Mouse (Mus musculus) testis, adult 2 months (tissue): Measurements from ENCODE around the gene Qpctl. TPM values are rescaled to one million over a fixed set of nuclear protein-coding genes. Genes with fewer than 3 reads are reported as not detected.

Experiments
- H3K27ac ChIP-seq: fragments of 200-500 bp; 2 replicates; pipeline ENCODE4 v1.5.1; 2012; ENCODE audit warnings: low read depth, low read length; ENCODE audit not compliant: control insufficient read depth, insufficient read depth
- H3K27me3 ChIP-seq: fragments of 200-500 bp; 2 replicates; pipeline ENCODE4 v1.6.1; 2012; ENCODE audit warnings: mild to moderate bottlenecking, low read length, moderate library complexity; ENCODE audit not compliant: control insufficient read depth, insufficient read depth
- H3K36me3 ChIP-seq: fragments of 200-500 bp; 2 replicates; pipeline ENCODE4 v1.6.1; 2012; ENCODE audit warnings: mild to moderate bottlenecking, low read length; ENCODE audit not compliant: control insufficient read depth, insufficient read depth
- H3K4me1 ChIP-seq: fragments of 200-500 bp; 2 replicates; pipeline ENCODE4 v1.6.1; 2012; ENCODE audit warnings: low read length; ENCODE audit not compliant: control insufficient read depth, insufficient read depth
- H3K4me3 ChIP-seq: fragments of 200-500 bp; 2 replicates; pipeline ENCODE4 v1.5.1; 2012; ENCODE audit warnings: low read depth, mild to moderate bottlenecking, low read length, moderate library complexity, mixed read lengths; ENCODE audit not compliant: control insufficient read depth
- CTCF ChIP-seq: fragments of 200-500 bp; IDR thresholded peaks from 2 replicates; pipeline ENCODE4 v1.5.1; 2012; ENCODE audit warnings: low read depth, mild to moderate bottlenecking, inconsistent platforms, low read length, moderate library complexity; ENCODE audit not compliant: control insufficient read depth, insufficient read depth, insufficient replicate concordance
- POLR2A ChIP-seq: fragments of 200-500 bp; IDR thresholded peaks from 2 replicates; pipeline ENCODE4 v1.6.1; 2012; ENCODE audit warnings: low read depth, mild to moderate bottlenecking, inconsistent platforms, low read length, moderate library complexity; ENCODE audit not compliant: control insufficient read depth
- polyA plus RNA-seq: library from polyadenylated mRNA; depleted of rRNA; stranded (reverse); fragments of >200 nt; gene quantifications from 2 replicates; pipeline ENCODE4 v1.2.3, GENCODE M21; 2012

Gene Qpctl
- polyA plus RNA-seq, 1 experiment = 13.5 TPM

GRCm38 (mm10) chr7:19172874-19173273, 23.8 kb upstream of the Qpctl start:
- TF ChIP-seq CTCF (peak; percentile 65), POLR2A (no peak)

GRCm38 (mm10) chr7:19171831-19172230, 22.7 kb upstream of the Qpctl start:
- Histone ChIP-seq H3K4me1 (peaks cover 31% of the 10 kb centered on the region), H3K27me3 (no peaks in the 10 kb centered on the region; the same call in 1 of the 2 replicates), H3K4me3 (no peak overlapping the region), H3K27ac (no peak overlapping the region), H3K36me3 (no peaks in the 10 kb centered on the region)
- TF ChIP-seq POLR2A (no peak), CTCF (no peak)

More at GRCm38 (mm10) chr7:19172874-19173273, 23.8 kb upstream of the Qpctl start:
- Histone ChIP-seq H3K4me3 (peak overlapping the region; percentile 22; the same call in 1 of the 2 replicates), H3K27me3 (peaks cover under 1% of the 10 kb centered on the region; the same call in 1 of the 2 replicates), H3K27ac (no peak overlapping the region), H3K36me3 (no peaks in the 10 kb centered on the region), H3K4me1 (peaks cover 34% of the 10 kb centered on the region)

- Histone ChIP-seq H3K27me3 (no peaks in the 10 kb centered on the region), H3K4me1 (peaks cover 26% of the 10 kb centered on the region), H3K4me3 (no peak overlapping the region), H3K27ac (no peak overlapping the region), H3K36me3 (no peaks in the 10 kb centered on the region)
- TF ChIP-seq CTCF = no peak
- no peak for TF ChIP-seq POLR2A
Observed at GRCm38 (mm10) chr7:19170142-19170541, 21.1 kb upstream of the Qpctl start.

GRCm38 (mm10) chr7:19169506-19169905, 20.4 kb upstream of the Qpctl start:
- H3K27me3 ChIP-seq = no peaks in the 10 kb centered on the region
- TF ChIP-seq POLR2A = no peak
- TF ChIP-seq CTCF = no peak
- H3K4me1 ChIP-seq = peaks cover 29% of the 10 kb centered on the region
- H3K4me3 ChIP-seq = no peak overlapping the region
- H3K36me3 ChIP-seq = no peaks in the 10 kb centered on the region
- H3K27ac ChIP-seq = no peak overlapping the region

- H3K4me1 ChIP-seq = peaks cover 28% of the 10 kb centered on the region
- TF ChIP-seq POLR2A (no peak), CTCF (peak; percentile 50; the same call in 1 of the 2 replicates)
- no peaks in the 10 kb centered on the region for H3K36me3 ChIP-seq
- no peak overlapping the region for H3K27ac ChIP-seq
- H3K4me3 ChIP-seq = no peak overlapping the region
- no peaks in the 10 kb centered on the region for H3K27me3 ChIP-seq
Observed at GRCm38 (mm10) chr7:19166990-19167389, 17.9 kb upstream of the Qpctl start.

- Histone ChIP-seq H3K27ac (no peak within 1 kb of the TSS), H3K27me3 (no peaks in the 10 kb centered on the region), H3K4me1 (peaks cover 26% of the 10 kb centered on the region), H3K36me3 (no peaks in the 10 kb centered on the region), H3K4me3 (peak within 1 kb of the TSS; percentile 62)
- TF ChIP-seq CTCF (no peak), POLR2A (no peak)
Observed at GRCm38 (mm10) chr7:19165656-19166423, 16.7 kb upstream of the Qpctl start, which contains the start of gene Gipr. Gene Gipr (minus strand): TSS chr7:19166127.

- Histone ChIP-seq H3K27ac (no peak overlapping the region), H3K36me3 (no peaks in the 10 kb centered on the region), H3K4me3 (peak overlapping the region; percentile 62), H3K4me1 (peaks cover 24% of the 10 kb centered on the region), H3K27me3 (no peaks in the 10 kb centered on the region)
- TF ChIP-seq POLR2A (0 out of 2 replicates have a peak, but pooled peaks have one; percentile 20), CTCF (no peak)
Observed at GRCm38 (mm10) chr7:19164978-19165377, 15.9 kb upstream of the Qpctl start.
